Mouse (Mus musculus): Measurements from ENCODE around the gene Fes.

DNA sequence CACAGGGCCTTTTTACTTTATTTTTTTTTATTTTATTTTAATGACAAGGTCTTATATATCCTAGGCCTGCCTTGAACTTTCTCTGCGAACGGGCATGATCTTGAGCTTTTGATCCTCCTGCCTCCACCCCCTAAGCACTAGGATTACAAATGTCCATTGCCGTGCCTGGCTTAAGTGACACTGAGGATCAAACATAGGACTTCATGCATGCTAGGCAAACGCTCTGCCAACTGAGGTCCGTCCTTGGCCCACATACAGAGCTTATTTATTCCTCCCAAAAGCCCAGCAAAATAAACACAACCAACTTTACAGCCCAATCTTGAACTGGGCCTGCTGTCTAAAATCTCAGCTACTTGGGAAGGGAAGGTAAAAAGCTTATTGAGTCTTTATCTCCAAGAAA lies 25.0 kb upstream of the Fes start:
- TF ChIP-seq GATA1 (IDR thresholded peaks at IDR 0.05; ENCODE audit: borderline replicate concordance, low read length) (no peak), FLI1 (IDR thresholded peaks at IDR 0.05; ENCODE audit: low read length) (no peak)

All from megakaryocyte, embryonic 14.5 days (primary cell).